Mouse (Mus musculus) G1E-ER4 (cell line): Measurements from ENCODE around the gene Map7. TPM values are rescaled to one million over a fixed set of nuclear protein-coding genes. Genes with fewer than 3 reads are reported as not detected.

Source experiments
- GATA1 ChIP-seq: IDR thresholded peaks from one replicate; pipeline ENCODE4 v1.8.0; 2012; ENCODE audit warnings: low read length, inconsistent platforms
- polyA plus RNA-seq: library from polyadenylated mRNA; stranded (reverse); fragments of >175 nt; gene quantifications from 2 replicates; pipeline ENCODE4 v1.2.3, GENCODE M21; 2012

Gene Map7
- polyA plus RNA-seq, 1 experiment, result 0.87 TPM

DNA sequence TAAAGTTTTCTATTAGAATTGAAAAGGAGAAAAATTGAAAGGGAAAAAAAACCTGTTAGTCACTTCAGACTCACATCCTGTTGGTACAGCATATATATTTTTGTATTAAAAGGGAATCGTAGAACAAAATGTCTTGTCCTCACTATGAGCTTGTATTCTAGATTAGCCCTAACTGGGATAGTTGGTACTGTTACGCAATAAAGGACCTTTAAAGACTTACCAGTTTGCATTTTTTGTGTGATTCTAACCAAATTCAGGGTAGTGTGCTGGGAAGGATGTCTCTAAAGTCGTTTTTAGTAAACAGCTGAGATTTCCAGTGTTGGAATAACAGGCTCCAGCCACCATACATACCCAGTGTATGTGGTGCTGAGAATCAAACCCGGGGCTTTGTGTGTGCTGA is 165.7 kb downstream of the Map7 start:
- TF ChIP-seq GATA1, result no peak

DNA sequence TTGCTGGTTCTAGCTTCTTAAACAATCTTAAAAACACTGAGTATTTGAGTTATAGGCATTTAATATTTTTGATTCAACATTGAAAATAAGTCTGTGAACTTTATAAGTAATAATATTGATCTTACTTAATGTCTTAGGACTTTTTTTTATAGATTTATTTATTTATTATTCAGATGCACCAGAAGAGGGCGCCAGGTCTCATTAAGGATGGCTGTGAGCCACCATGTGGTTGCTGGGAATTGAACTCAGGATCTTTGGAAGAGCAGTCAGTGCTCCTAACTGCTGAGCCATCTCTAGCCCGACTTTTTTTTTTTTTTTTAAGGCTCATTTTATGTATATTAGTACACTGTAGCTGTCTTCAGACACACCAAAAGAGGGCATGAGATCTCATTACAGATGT is 166.5 kb downstream of the Map7 start:
- no peak for TF ChIP-seq GATA1

DNA sequence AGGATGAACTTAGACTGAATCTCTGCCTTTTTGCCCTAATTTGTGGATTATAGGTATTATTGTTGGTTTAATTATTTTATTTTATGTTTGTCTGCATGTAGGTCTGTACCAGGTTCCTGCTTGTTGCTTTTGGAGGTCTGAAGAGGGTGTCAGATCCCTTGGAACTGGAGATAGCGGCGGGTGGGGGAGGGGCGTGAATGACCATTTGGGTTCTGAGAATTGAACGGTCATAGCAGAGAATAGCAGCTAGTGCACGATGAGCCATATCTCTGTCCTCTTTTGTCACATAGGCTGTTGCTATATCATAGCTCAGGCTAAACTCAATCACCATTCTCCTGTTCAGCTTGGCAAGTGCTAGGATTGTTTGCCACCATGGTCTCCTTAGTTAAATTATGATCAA is 169.2 kb downstream of the Map7 start:
- TF ChIP-seq GATA1, result no peak

DNA sequence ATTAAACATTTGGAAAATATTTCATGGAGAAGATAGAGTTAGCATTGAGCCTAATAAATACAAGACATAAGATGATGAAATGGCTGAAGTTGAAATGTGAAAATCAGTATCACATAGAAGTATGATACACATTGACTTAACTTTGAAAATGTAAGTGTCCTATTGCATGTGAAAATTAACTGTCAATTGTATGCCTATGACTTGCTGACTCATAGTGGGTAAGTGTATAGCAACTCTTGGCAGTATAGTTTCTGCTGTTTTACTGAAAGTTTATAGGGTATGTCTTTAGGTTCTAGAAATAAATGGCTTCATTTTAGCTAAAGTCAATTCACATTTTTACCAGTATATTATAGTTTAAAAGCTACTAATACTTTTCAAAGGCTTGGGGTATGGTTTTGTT is 178.0 kb downstream of the Map7 start:
- TF ChIP-seq GATA1, result no peak

Other genes with a start within 250 kb of the Map7 start
- gene Pex7, start 240.8 kb upstream of the Map7 start, polyA plus RNA-seq, result 18.1 and 30.9 TPM in 2 replicates
- 0.05 and 0.11 TPM in 2 replicates for gene Map3k5, start 214.0 kb upstream of the Map7 start, polyA plus RNA-seq
- 12.3 and 13.6 TPM in 2 replicates for gene Bclaf1, start 164.0 kb downstream of the Map7 start, polyA plus RNA-seq
- 9.3 and 10.3 TPM in 2 replicates for gene Mtfr2, start 199.3 kb downstream of the Map7 start, polyA plus RNA-seq